Mouse (Mus musculus): ENCODE results near the gene AK157302. TPM values are rescaled to one million over a fixed set of nuclear protein-coding genes. Genes with fewer than 3 reads are reported as not detected.
"Not testable (repeated sequence)": the region's sequence is repeated elsewhere in the genome, so short reads cannot be mapped to it uniquely, and the experiment has no call there.

The AK157302 gene
- total RNA-seq (2021): 10 to 100 TPM; 13.3 to 14.2 TPM
- 0.09 TPM in 1 of 2 replicates, not detected in the other for polyA plus RNA-seq (2012; rRNA removed)
- long read RNA-seq, transcript AK157302-201 (1 exons, 1,924 nt): major isoform, 30 of 30 reads
- long read RNA-seq, partial matches to known transcripts: 0 of 30 reads
- long read RNA-seq, other reads (novel, unspliced or antisense): 0 of 30 reads

GRCm38 (mm10) chr13:21495080-21495479 is at the start of gene AK157302:
Gene AK157302 (plus strand): TSS chr13:21495223.
- peak; percentile 11 for DNase-seq

- no peak for DNase-seq
Measured at GRCm38 (mm10) chr13:21446796-21447195, 48.2 kb upstream of the AK157302 start.

GRCm38 (mm10) chr13:21447856-21448614 is 47.0 kb upstream of the AK157302 start:
- DNase-seq: no peak

GRCm38 (mm10) chr13:21453042-21453441 is 42.0 kb upstream of the AK157302 start:
- DNase-seq: no peak

GRCm38 (mm10) chr13:21453449-21453848 is 41.6 kb upstream of the AK157302 start, which contains the start of gene Zscan26:
Gene Zscan26 (minus strand): TSS chr13:21453730.
- peak; percentile 92 for DNase-seq

- DNase-seq: no peak
Measured at GRCm38 (mm10) chr13:21454133-21454532, 40.9 kb upstream of the AK157302 start.

GRCm38 (mm10) chr13:21456347-21456746 is 38.7 kb upstream of the AK157302 start:
- DNase-seq: no peak

- DNase-seq: not testable (repeated sequence)
Measured at GRCm38 (mm10) chr13:21462516-21462915, 32.5 kb upstream of the AK157302 start.

GRCm38 (mm10) chr13:21467336-21467735 is 27.7 kb upstream of the AK157302 start:
- DNase-seq: no peak

- DNase-seq: peak; percentile 92
Measured at GRCm38 (mm10) chr13:21468061-21469019, 26.7 kb upstream of the AK157302 start, which contains the start of gene Nkapl. Gene Nkapl (minus strand): TSS chr13:21468509.

- DNase-seq: no peak
Measured at GRCm38 (mm10) chr13:21469097-21469496, 25.9 kb upstream of the AK157302 start.

GRCm38 (mm10) chr13:21472427-21472826 is 22.6 kb upstream of the AK157302 start:
- DNase-seq: no peak

GRCm38 (mm10) chr13:21478759-21479670 is 16.0 kb upstream of the AK157302 start, which contains the start of the genes Zkscan4 and Gm10065:
Gene Zkscan4 (plus strand): TSS chr13:21478907.
Gene Gm10065 (minus strand): TSS chr13:21479441.
- DNase-seq: peak; percentile 75

- DNase-seq: no peak
Measured at GRCm38 (mm10) chr13:21486881-21487280, 8.1 kb upstream of the AK157302 start.

- peak; percentile 50 for DNase-seq
Measured at GRCm38 (mm10) chr13:21492847-21493246, 2.2 kb upstream of the AK157302 start.

GRCm38 (mm10) chr13:21501182-21501581 is 6.2 kb downstream of the AK157302 start, which contains the start of gene Gm11273:
Gene Gm11273 (minus strand): TSS chr13:21501418.
- not testable (repeated sequence) for DNase-seq

GRCm38 (mm10) chr13:21502296-21502695 is 7.3 kb downstream of the AK157302 start:
- DNase-seq: no peak

- DNase-seq: peak; percentile 95
Measured at GRCm38 (mm10) chr13:21506221-21506649, 11.2 kb downstream of the AK157302 start.

GRCm38 (mm10) chr13:21530136-21530535 is 35.1 kb downstream of the AK157302 start:
- DNase-seq: no peak

GRCm38 (mm10) chr13:21530781-21531201 is 35.8 kb downstream of the AK157302 start, which contains the start of gene Zkscan8:
Gene Zkscan8 (minus strand): TSS chr13:21531120.
- peak; percentile 94 for DNase-seq

- DNase-seq: no peak
Measured at GRCm38 (mm10) chr13:21542708-21543107, 47.7 kb downstream of the AK157302 start, which contains the start of gene Olfr1366. Gene Olfr1366 (minus strand): TSS chr13:21542808.

Measured in adrenal gland, adult 2 months (tissue).